Mouse (Mus musculus): ENCODE results near the gene Irf5. TPM values are rescaled to one million over a fixed set of nuclear protein-coding genes. Genes with fewer than 3 reads are reported as not detected.

Gene Irf5
- polyA plus RNA-seq (2015; fragmentation: Nextera tagmentation; extraction: Ambion mirVana), result 6.1 and 7.4 TPM in 2 replicates

GRCm38 (mm10) chr6:29526281-29527251 is at the start of gene Irf5:
TSS of gene Irf5 (plus strand) at chr6:29526625.
- H3K9ac ChIP-seq, result peak within 1 kb of the TSS; percentile 55
- no peak within 1 kb of the TSS for H3K27ac ChIP-seq
- H3K4me2 ChIP-seq, result peak within 1 kb of the TSS; percentile 99
- ATAC-seq (replicated peaks; ENCODE audit: low FRiP score), result peak; percentile 38
- no peaks in the 10 kb centered on the region for H3K36me3 ChIP-seq
- under 1% methylated on average over 78 of the region's 96 CpGs for WGBS
- H3K4me1 ChIP-seq, result peaks cover 52% of the 10 kb centered on the region
- H3K27me3 ChIP-seq, result peaks cover 53% of the 10 kb centered on the region
- peak within 1 kb of the TSS; percentile 63 for H3K4me3 ChIP-seq (replicated peaks)
- H3K9me3 ChIP-seq (replicated peaks), result no peaks in the 10 kb centered on the region

- H3K4me3 ChIP-seq (replicated peaks), result no peak overlapping the region
- no peaks in the 10 kb centered on the region for H3K9me3 ChIP-seq (replicated peaks)
- no peak overlapping the region for H3K4me2 ChIP-seq
- no peak overlapping the region for H3K27ac ChIP-seq
- H3K36me3 ChIP-seq, result peaks cover 20% of the 10 kb centered on the region
- ATAC-seq (replicated peaks; ENCODE audit: low FRiP score), result no peak
- peaks cover 11% of the 10 kb centered on the region for H3K4me1 ChIP-seq
- no peak overlapping the region for H3K9ac ChIP-seq
- 92% methylated on average over 13 of the region's 13 CpGs for WGBS
- no peaks in the 10 kb centered on the region for H3K27me3 ChIP-seq
Observed at GRCm38 (mm10) chr6:29482691-29483090, 43.7 kb upstream of the Irf5 start.

GRCm38 (mm10) chr6:29484716-29485559 is 41.5 kb upstream of the Irf5 start:
- WGBS, result 7% methylated on average over 26 of the region's 26 CpGs
- H3K9ac ChIP-seq, result 0 out of 2 replicates have a peak overlapping the region, but pooled peaks have one; percentile 37
- ATAC-seq (replicated peaks; ENCODE audit: low FRiP score), result peak; percentile 78

GRCm38 (mm10) chr6:29485951-29486350 is 40.5 kb upstream of the Irf5 start:
- 52% methylated on average over 2 of the region's 2 CpGs for WGBS
- no peak overlapping the region for H3K27ac ChIP-seq
- H3K27me3 ChIP-seq, result no peaks in the 10 kb centered on the region
- H3K4me1 ChIP-seq, result peaks cover 11% of the 10 kb centered on the region
- H3K36me3 ChIP-seq, result peaks cover 23% of the 10 kb centered on the region
- ATAC-seq (replicated peaks; ENCODE audit: low FRiP score), result no peak
- no peak overlapping the region for H3K4me3 ChIP-seq (replicated peaks)
- H3K9me3 ChIP-seq (replicated peaks), result no peaks in the 10 kb centered on the region
- H3K4me2 ChIP-seq, result no peak overlapping the region
- no peak overlapping the region for H3K9ac ChIP-seq

More at GRCm38 (mm10) chr6:29484716-29485559, 41.5 kb upstream of the Irf5 start:
- Histone ChIP-seq H3K4me2 (peak overlapping the region; percentile 90), H3K27ac (no peak overlapping the region), H3K4me1 (peaks cover 11% of the 10 kb centered on the region), H3K36me3 (peaks cover 20% of the 10 kb centered on the region), H3K9me3 (replicated peaks) (no peaks in the 10 kb centered on the region), H3K4me3 (replicated peaks) (peak overlapping the region; percentile 46), H3K27me3 (no peaks in the 10 kb centered on the region)

GRCm38 (mm10) chr6:29494101-29494500 is 32.3 kb upstream of the Irf5 start:
- Histone ChIP-seq H3K27ac (no peak overlapping the region), H3K4me1 (peaks cover 11% of the 10 kb centered on the region; the same call in 1 of the 2 replicates), H3K9me3 (replicated peaks) (no peaks in the 10 kb centered on the region), H3K4me3 (replicated peaks) (no peak overlapping the region), H3K9ac (no peak overlapping the region), H3K27me3 (no peaks in the 10 kb centered on the region), H3K36me3 (peaks cover 41% of the 10 kb centered on the region; the same call in 1 of the 2 replicates), H3K4me2 (no peak overlapping the region)
- no peak for ATAC-seq (replicated peaks; ENCODE audit: low FRiP score)
- WGBS, result 66% methylated on average over 4 of the region's 4 CpGs

GRCm38 (mm10) chr6:29496270-29496669 is 30.2 kb upstream of the Irf5 start:
- WGBS, result 37% methylated on average over 25 of the region's 25 CpGs
- peak; percentile 24 for ATAC-seq (replicated peaks; ENCODE audit: low FRiP score)

GRCm38 (mm10) chr6:29497791-29498190 is 28.6 kb upstream of the Irf5 start:
- H3K4me2 ChIP-seq, result no peak overlapping the region
- no peaks in the 10 kb centered on the region for H3K27me3 ChIP-seq
- no peak overlapping the region for H3K9ac ChIP-seq
- no peak overlapping the region for H3K27ac ChIP-seq
- 80% methylated on average over 2 of the region's 2 CpGs for WGBS
- H3K36me3 ChIP-seq, result peaks cover 38% of the 10 kb centered on the region; the same call in 1 of the 2 replicates
- peak; percentile 35; the same call in 1 of the 2 replicates for ATAC-seq (replicated peaks; ENCODE audit: low FRiP score)
- H3K9me3 ChIP-seq (replicated peaks), result no peaks in the 10 kb centered on the region
- no peak overlapping the region for H3K4me3 ChIP-seq (replicated peaks)
- peaks cover 11% of the 10 kb centered on the region; the same call in 1 of the 2 replicates for H3K4me1 ChIP-seq

More at GRCm38 (mm10) chr6:29496270-29496669, 30.2 kb upstream of the Irf5 start:
- Histone ChIP-seq H3K4me2 (peak overlapping the region; percentile 45), H3K36me3 (peaks cover 39% of the 10 kb centered on the region; the same call in 1 of the 2 replicates), H3K9ac (no peak overlapping the region), H3K9me3 (replicated peaks) (no peaks in the 10 kb centered on the region), H3K27me3 (no peaks in the 10 kb centered on the region), H3K4me1 (peaks cover 11% of the 10 kb centered on the region; the same call in 1 of the 2 replicates), H3K4me3 (replicated peaks) (peak overlapping the region; percentile 10; the same call in 1 of the 2 replicates), H3K27ac (no peak overlapping the region)

- WGBS, result 94% methylated on average over 7 of the region's 7 CpGs
- Histone ChIP-seq H3K9me3 (replicated peaks) (no peaks in the 10 kb centered on the region), H3K4me1 (peaks cover 11% of the 10 kb centered on the region; the same call in 1 of the 2 replicates), H3K9ac (no peak overlapping the region), H3K27me3 (no peaks in the 10 kb centered on the region), H3K27ac (no peak overlapping the region), H3K4me2 (no peak overlapping the region), H3K4me3 (replicated peaks) (no peak overlapping the region), H3K36me3 (peaks cover 41% of the 10 kb centered on the region; the same call in 1 of the 2 replicates)
- ATAC-seq (replicated peaks; ENCODE audit: low FRiP score), result no peak
Observed at GRCm38 (mm10) chr6:29500177-29500576, 26.2 kb upstream of the Irf5 start.

- ATAC-seq (replicated peaks; ENCODE audit: low FRiP score), result no peak
- Histone ChIP-seq H3K27ac (no peak overlapping the region), H3K36me3 (peaks cover 39% of the 10 kb centered on the region; the same call in 1 of the 2 replicates), H3K27me3 (no peaks in the 10 kb centered on the region), H3K4me1 (peaks cover 12% of the 10 kb centered on the region; the same call in 1 of the 2 replicates), H3K9me3 (replicated peaks) (no peaks in the 10 kb centered on the region), H3K4me2 (no peak overlapping the region), H3K4me3 (replicated peaks) (no peak overlapping the region), H3K9ac (no peak overlapping the region)
- 93% methylated on average over 6 of the region's 6 CpGs for WGBS
Observed at GRCm38 (mm10) chr6:29500810-29501209, 25.6 kb upstream of the Irf5 start.

- Histone ChIP-seq H3K9me3 (replicated peaks) (no peaks in the 10 kb centered on the region), H3K4me2 (no peak overlapping the region), H3K36me3 (peaks cover 33% of the 10 kb centered on the region; the same call in 1 of the 2 replicates), H3K27me3 (no peaks in the 10 kb centered on the region), H3K4me1 (peaks cover 12% of the 10 kb centered on the region), H3K27ac (no peak overlapping the region), H3K4me3 (replicated peaks) (no peak overlapping the region), H3K9ac (no peak overlapping the region)
- ATAC-seq (replicated peaks; ENCODE audit: low FRiP score), result no peak
- 94% methylated on average over 1 of the region's 1 CpGs for WGBS
Observed at GRCm38 (mm10) chr6:29501599-29501998, 24.8 kb upstream of the Irf5 start.

GRCm38 (mm10) chr6:29505493-29505892 is 20.9 kb upstream of the Irf5 start:
- peaks cover 19% of the 10 kb centered on the region; the same call in 1 of the 2 replicates for H3K36me3 ChIP-seq
- H3K4me3 ChIP-seq (replicated peaks), result no peak overlapping the region
- H3K9me3 ChIP-seq (replicated peaks), result no peaks in the 10 kb centered on the region
- no peak overlapping the region for H3K4me2 ChIP-seq
- peaks cover 39% of the 10 kb centered on the region for H3K4me1 ChIP-seq
- WGBS, result 89% methylated on average over 5 of the region's 5 CpGs
- no peaks in the 10 kb centered on the region for H3K27me3 ChIP-seq
- no peak for ATAC-seq (replicated peaks; ENCODE audit: low FRiP score)
- H3K27ac ChIP-seq, result no peak overlapping the region
- no peak overlapping the region for H3K9ac ChIP-seq
